In genomic region chr12:12520311-12520852, GRCm38 (mm10) we compare ENCODE assay signal across 27 mouse cellular contexts.
DNase-seq lines count a peak whose midpoint lies in the region; ATAC-seq and TF ChIP-seq lines count a peak whose summit lies in the region.
"Had no signal": no experiment of that assay in that cellular context is flagged by ENCODE, and none has a peak within 500 bp of the region (broad histone marks: within the 10 kb centered on the region; RNA-seq: fewer than 3 reads in every experiment).

No protein-coding gene starts in this region.

- no peak overlapping the region for H3K4me3 ChIP-seq in lung, postnatal 0 days (ENCODE audit: low read depth, low read length)
- H3K4me3 ChIP-seq: forebrain, embryonic 12.5 days; heart, embryonic 12.5 days; liver, embryonic 13.5 days; midbrain, embryonic 15.5 days had no signal

- 82% methylated on average over 8 of the region's 8 CpGs for WGBS in lung, postnatal 0 days

- POLR2A ChIA-PET in Patski (lab: Charles Lee): no interaction called here

- H3K36me3 ChIP-seq in lung, postnatal 0 days (ENCODE audit: insufficient read depth, low read length): no peaks in the 10 kb centered on the region
- H3K36me3 ChIP-seq: forebrain, embryonic 12.5 days; heart, embryonic 12.5 days; liver, embryonic 13.5 days; midbrain, embryonic 15.5 days had no signal

- no peak overlapping the region for H3K9ac ChIP-seq in lung, postnatal 0 days (replicated peaks; ENCODE audit: low read depth)
- H3K9ac ChIP-seq: forebrain, embryonic 12.5 days; forebrain, postnatal 0 days; heart, embryonic 12.5 days; hindbrain, embryonic 14.5 days; liver, embryonic 13.5 days; midbrain, embryonic 15.5 days had no signal

- in situ Hi-C loops in Patski (cut with MboI; ENCODE audit: low pct_unique_long_range_greater_than_20kb): no loop called here

- no peaks in the 10 kb centered on the region for H3K27me3 ChIP-seq in lung, postnatal 0 days (replicated peaks; ENCODE audit: insufficient read depth, low read length)
- no peaks in the 10 kb centered on the region for H3K27me3 ChIP-seq in Patski
- H3K27me3 ChIP-seq: forebrain, embryonic 12.5 days; heart, embryonic 12.5 days; liver, embryonic 13.5 days; midbrain, embryonic 15.5 days had no signal

- no peak overlapping the region for H3K4me2 ChIP-seq in lung, postnatal 0 days (replicated peaks; ENCODE audit: low read depth, low read length)
- H3K4me2 ChIP-seq: forebrain, embryonic 12.5 days; heart, embryonic 12.5 days; hindbrain, embryonic 14.5 days; liver, embryonic 13.5 days; midbrain, embryonic 15.5 days had no signal

- H3K4me1 ChIP-seq in lung, postnatal 0 days (ENCODE audit: insufficient read depth, low read depth, low read length): no peaks in the 10 kb centered on the region
- H3K4me1 ChIP-seq: midbrain, embryonic 15.5 days had no signal

- TF ChIP-seq EP300 in lung, postnatal 0 days (IDR thresholded peaks at IDR 0.05): no peak

- no peaks in the 10 kb centered on the region for H3K9me3 ChIP-seq in lung, postnatal 0 days (ENCODE audit: low read length)
- H3K9me3 ChIP-seq: forebrain, embryonic 12.5 days; liver, embryonic 13.5 days; midbrain, embryonic 15.5 days had no signal

- CTCF ChIA-PET in Patski (lab: Charles Lee): no interaction called here

- DNase-seq in lung, postnatal 0 days (ENCODE audit: low spot score): peak; percentile 18
- no peak for DNase-seq in lung, postnatal 14 days
- DNase-seq in Patski (ENCODE audit: low read depth, low spot score): peak; percentile 68
- peak; percentile 59 for DNase-seq in fibroblast of lung, adult 2 months (ENCODE audit: low read depth)
- DNase-seq in monocyte, adult 2 months (ENCODE audit: low read depth in 1 of 2, low spot score in 2 of 2): peak; percentile 24 to 28
- no peak for DNase-seq in cerebellum, postnatal 14 days
- DNase-seq in frontal cortex, postnatal 10 days (ENCODE audit: low spot score in 2 of 2): no peak
- DNase-seq in cerebellum, adult 11-12 months: no peak
- DNase-seq: adrenal gland, postnatal 14 days; B cell, adult 2 months; cerebellum, adult 11 months; cerebellum, adult 9-11 months; forebrain, postnatal 0 days; gastrocnemius, postnatal 14 days; heart, adult 18-20 months; kidney, adult 11 months; kidney, postnatal 14 days; layer of hippocampus, adult 9-11 months; liver, embryonic 13.5 days; lung, adult 2 months; lung, postnatal 4 days; thymus, postnatal 4 days had no signal

- no peak for ATAC-seq in lung, postnatal 0 days
- ATAC-seq in Patski: peak; percentile 82
- ATAC-seq: forebrain, postnatal 0 days; inflammation-experienced regulatory T-cells, adult 6 months; midbrain, embryonic 15.5 days had no signal

- no peak overlapping the region for H3K27ac ChIP-seq in lung, postnatal 0 days (ENCODE audit: low read length)
- H3K27ac ChIP-seq: forebrain, embryonic 12.5 days; hindbrain, embryonic 14.5 days; liver, embryonic 13.5 days; midbrain, embryonic 15.5 days had no signal

- no peak for TF ChIP-seq CTCF in lung, postnatal 0 days (IDR thresholded peaks at IDR 0.05)
- TF ChIP-seq CTCF in Patski (IDR thresholded peaks at IDR 0.05): no peak

Comparison
In these comparisons a context has a peak if more than half of its experiments do, and no peak if none do; other contexts are left out.
1. DNase-seq: peak in lung, postnatal 0 days (single experiment), Patski (single experiment), fibroblast of lung, adult 2 months (single experiment) and monocyte, adult 2 months (2 of 2); none in lung, postnatal 14 days (single experiment), cerebellum, postnatal 14 days (0 of 2), frontal cortex, postnatal 10 days (0 of 2) and cerebellum, adult 11-12 months (single experiment).